Mouse (Mus musculus) CH12F3 (cell line): ENCODE data around the gene Klhdc4.

Experiments used
- in situ Hi-C: fragments of 300-500 bp; cut with MboI; formaldehyde crosslinking; loops from 2 replicates; pipeline ENCODE4 v1.14.3; 2020; ENCODE audit warnings: low sequenced_read_pairs

Klhdc4 gene

GRCm38 (mm10) chr8:121811931-121812570 is 17.3 kb downstream of the Klhdc4 start:
- in situ Hi-C loops = no loop called here

DNA sequence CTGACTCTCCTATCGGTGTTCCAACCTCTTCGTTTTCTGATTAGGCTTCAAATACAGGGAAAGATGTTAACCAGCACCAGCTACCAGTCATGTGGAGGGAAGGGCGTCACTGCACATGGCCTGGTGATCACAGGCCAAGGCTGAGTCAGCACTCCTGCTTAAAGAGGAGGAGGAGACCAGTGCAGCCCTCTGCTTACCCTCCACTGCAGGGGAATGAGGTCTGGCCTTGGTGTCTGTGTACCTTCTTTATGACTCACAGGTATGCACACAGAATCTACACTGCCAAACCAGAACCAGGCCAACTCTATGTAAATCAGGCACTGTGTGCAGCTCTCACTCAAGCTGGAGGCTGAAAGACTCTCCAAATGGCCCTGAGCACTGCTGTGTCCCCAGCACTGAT is 17.9 kb downstream of the Klhdc4 start:
- in situ Hi-C loops = no loop called here

DNA sequence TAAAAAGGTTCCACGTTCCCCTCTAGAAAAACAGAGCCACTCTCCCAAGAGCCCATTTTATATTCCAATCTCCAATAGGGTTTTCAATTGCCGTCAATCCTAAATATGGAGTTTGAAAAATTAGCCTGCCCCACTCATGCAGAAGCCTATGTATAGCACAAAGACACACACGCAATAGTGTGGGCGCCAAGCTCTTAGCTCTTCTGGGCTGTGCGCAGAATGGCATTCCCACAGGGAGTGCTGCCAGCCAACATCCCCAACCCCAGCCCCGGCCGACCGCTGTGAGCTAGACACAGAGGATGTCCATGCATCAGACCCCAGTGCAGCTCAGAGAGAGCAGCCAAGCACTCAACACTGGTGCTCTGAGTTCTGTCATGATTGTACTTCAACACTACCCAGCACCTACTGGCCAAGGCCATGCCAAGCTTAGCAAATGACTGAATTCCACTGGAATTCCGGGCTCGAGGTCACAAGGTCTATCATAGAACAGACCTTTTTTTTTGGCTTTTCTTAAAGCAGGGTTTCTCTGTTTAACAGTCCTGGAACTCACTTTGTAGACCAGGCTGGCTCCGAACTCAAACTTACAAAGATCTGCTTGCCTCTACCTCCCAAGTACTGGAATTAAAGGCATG is 19.7 kb downstream of the Klhdc4 start:
- in situ Hi-C loops = no loop called here

DNA sequence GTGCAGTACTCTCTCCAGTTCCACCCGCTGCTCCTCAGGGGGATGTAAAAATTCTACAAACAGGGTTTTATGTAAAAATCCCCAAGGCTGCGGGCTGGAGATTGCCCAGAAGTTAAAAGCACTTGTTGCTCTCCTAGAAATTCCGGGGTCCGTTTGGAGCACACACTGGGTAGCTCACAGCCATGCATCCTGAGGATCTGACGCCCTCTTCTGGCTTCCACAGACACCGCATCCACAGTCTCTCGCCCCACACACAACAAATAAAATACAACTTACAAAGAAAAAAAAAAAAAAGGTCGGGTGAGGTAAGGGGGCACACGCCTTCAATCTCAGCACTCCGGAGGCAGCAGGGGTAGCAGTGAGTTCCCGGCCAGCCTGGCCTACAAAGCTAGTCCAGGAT is 21.3 kb downstream of the Klhdc4 start:
- in situ Hi-C loops = no loop called here

DNA sequence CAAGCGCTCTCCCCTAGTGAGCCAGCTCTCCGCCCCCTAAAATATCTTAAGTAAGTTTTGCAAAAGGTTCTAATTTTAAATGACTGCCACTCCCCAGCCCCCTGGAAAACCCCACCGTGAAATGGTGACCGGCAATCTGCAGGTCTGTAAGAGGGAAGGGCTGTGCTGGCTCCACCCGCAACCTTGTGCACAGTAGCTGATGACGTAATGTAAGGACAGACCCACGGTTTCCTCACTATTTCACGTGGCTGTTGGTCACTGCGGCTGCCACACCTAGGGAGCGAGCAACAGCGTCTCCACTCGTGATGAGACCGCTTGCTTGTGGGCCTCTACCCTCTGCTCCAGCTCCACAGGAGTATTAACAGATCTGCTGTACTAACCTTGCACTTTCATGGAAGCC is 23.2 kb downstream of the Klhdc4 start:
- in situ Hi-C loops = no loop called here

DNA sequence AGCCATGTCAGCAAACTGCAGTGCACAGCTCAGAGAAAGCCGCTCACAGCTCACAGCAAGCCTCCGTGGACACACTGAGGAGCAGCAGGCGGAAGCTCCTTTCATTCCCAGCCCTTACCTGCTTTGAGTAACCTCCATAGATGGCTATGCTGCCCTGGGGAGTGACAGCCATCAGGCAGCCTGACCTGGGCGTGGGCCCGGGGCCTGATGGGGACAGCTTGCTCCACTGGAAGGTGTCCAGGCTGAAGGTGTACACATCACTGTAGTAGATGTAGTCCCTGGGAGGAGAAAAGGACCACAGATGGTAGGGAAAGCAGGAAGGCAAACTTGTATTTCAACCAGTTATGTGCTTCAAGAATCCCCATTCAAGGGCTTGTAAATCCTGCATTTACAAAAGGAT is 24.5 kb downstream of the Klhdc4 start:
- in situ Hi-C loops = no loop called here

DNA sequence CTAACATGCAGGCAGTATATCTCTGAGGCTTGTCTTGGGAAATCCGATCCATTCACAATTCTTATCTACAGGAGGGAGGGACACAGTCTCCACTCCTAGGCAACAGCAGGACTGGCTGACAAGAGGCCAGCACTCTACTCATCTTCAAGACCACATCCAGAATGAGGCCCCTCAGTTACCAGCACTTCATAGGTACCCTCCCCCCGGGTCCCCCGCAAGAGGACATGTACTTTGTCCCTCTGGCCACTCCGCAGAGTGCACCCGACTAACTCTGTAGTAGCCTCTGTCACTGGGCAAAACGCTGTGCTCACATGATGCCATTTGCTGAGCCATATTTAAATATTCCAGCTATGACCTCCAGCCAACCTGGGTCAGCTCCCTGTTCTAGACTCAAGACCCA is 31.0 kb downstream of the Klhdc4 start:
- in situ Hi-C loops = no loop called here

GRCm38 (mm10) chr8:121796406-121796805 is 33.0 kb downstream of the Klhdc4 start:
- in situ Hi-C loops = no loop called here

DNA sequence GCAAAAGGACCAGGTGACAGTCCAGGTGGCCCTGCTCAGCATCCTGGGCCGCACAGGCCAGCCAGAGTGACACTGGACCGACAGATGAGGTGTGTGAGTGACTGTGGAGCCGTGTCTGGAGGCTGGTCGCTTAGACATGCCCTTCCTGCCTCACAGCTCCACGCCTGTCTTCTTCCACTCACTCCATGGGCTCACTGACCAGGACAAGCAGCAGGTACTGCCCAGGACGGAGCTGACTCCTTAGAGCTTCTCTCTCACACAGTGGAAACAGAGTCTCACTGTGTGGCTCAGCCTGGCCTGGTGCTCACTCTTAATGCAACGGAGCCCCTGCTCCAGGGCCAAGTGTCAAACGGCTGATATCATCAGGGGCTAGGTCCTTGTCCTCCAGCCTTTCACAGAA is 33.9 kb downstream of the Klhdc4 start:
- in situ Hi-C loops = no loop called here

GRCm38 (mm10) chr8:121794151-121794550 is 35.2 kb downstream of the Klhdc4 start:
- in situ Hi-C loops = no loop called here

GRCm38 (mm10) chr8:121792627-121793026 is 36.7 kb downstream of the Klhdc4 start:
- in situ Hi-C loops = no loop called here

- in situ Hi-C loops = no loop called here
These were observed 37.2 kb downstream of the Klhdc4 start for GRCm38 (mm10) chr8:121792159-121792558.

DNA sequence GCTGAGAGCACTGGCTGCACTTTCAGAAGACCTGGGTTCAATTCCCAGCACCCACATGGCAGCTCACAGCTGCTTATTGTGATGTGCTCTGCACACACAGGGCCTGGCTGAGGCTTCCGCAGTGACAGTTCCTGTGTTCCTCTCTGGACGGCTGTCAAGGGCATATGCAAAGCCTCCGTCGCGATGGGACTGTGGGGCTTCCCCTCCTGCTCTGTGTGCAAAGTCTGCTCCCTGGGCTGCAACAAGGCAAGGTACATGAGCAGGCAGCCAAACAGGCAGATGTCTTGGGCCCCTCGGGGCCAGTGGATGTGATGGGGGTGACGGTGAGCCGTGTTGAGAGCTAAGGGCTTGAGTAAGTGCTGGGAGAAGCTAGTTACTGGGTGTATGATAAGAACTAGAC is 40.6 kb downstream of the Klhdc4 start:
- in situ Hi-C loops = no loop called here

DNA sequence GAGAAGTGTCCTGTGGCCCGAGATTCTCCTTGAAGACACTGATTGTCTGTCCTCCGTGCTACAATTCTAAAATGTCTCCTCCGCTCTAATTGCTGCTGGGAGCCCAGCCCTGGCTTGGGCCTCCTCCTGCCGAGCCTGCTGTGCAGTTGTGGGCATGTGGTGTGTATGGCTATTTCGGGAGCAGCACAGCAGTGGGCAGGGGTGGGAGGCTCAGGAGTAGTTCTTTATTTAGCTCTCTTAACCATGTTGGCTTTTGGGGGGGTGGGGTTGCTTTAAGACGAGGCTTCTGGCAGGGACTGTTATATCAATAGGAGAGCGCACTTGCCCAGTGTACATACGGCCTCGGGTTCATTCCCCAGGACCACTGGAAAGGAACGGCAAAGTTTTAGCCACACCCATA is 42.8 kb downstream of the Klhdc4 start:
- in situ Hi-C loops = no loop called here

- in situ Hi-C loops = no loop called here
These were observed 46.9 kb downstream of the Klhdc4 start for GRCm38 (mm10) chr8:121782493-121782892.

- in situ Hi-C loops = no loop called here
These were observed 55.5 kb downstream of the Klhdc4 start for GRCm38 (mm10) chr8:121773876-121774275.

- in situ Hi-C loops = no loop called here
These were observed 58.3 kb downstream of the Klhdc4 start for GRCm38 (mm10) chr8:121770845-121771752.

DNA sequence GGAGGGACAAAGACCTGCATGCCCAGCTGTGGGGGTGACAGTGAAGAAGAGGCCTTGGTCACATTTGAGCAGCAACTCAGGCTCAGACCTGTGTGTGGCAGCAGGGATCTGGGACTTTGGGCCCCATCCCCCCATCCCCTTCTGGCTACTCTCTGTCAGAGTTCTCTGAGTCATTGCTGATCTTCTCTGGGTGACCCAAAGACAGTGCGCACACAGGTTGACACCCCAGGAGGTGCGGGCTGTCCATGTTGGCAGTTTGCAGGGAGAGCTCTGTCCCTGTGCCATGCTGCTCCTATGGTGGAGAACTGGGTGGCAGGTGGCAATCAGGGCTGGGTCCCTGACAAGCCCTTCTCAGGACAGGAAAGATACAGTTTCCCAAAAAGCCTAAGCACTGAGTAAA is 59.7 kb downstream of the Klhdc4 start:
- in situ Hi-C loops = no loop called here

- in situ Hi-C loops = no loop called here
These were observed 60.3 kb downstream of the Klhdc4 start for GRCm38 (mm10) chr8:121769095-121769494.

DNA sequence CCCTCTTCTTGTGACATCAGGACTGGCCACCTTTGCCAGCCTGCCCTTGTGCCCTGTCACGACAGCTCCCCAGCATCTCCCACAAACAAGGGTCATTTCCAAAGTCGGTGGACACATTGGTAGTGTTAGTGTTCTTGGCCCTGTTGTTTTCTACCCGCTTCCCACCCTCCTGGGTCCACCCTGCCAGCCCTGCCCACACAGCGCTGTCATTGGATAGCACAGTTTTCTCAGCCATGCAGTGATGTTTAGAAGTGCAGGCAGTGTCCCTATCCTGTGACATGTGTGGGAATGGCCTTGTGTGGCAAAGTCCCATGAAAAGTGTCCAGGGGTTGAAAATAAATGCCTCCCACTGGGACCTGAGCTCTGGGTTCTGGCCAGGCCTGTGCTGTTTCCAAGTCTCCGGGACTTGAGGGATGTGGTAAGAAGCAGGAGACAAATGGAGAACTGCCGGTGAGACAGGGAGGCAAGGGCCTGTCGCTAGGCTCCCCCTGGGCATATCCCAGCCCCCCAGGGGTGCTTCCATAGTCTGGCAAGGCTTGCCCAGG is 63.7 kb downstream of the Klhdc4 start:
- in situ Hi-C loops = no loop called here

GRCm38 (mm10) chr8:121763700-121764013 is 65.7 kb downstream of the Klhdc4 start:
- in situ Hi-C loops = no loop called here
